Mouse (Mus musculus) cortical plate, adult 2 months (tissue): ENCODE data around the gene Cyb561d1.

Experiments used
- CTCF ChIP-seq: fragments of 200-500 bp; IDR thresholded peaks from 2 replicates; pipeline ENCODE4 v1.5.1; 2011; ENCODE audit warnings: mild to moderate bottlenecking, control low read depth, low read length; ENCODE audit not compliant: insufficient read depth; ENCODE audit errors: extremely low read depth
- POLR2A ChIP-seq: fragments of 200-500 bp; IDR thresholded peaks from 2 replicates; pipeline ENCODE4 v1.6.1; 2011; ENCODE audit warnings: mild to moderate bottlenecking, low read length, control low read depth; ENCODE audit not compliant: insufficient read depth; ENCODE audit errors: extremely low read depth

GRCm38 (mm10) chr3:108200329-108201323 is at the start of gene Cyb561d1:
- TF ChIP-seq POLR2A: peak; percentile 68
- TF ChIP-seq CTCF: no peak; the same call in 1 of the 2 replicates
